Mouse (Mus musculus) v-Abl transformed pro-B cells (cell line): ENCODE measurements around the gene Rab43.

ENCODE experiments used
- in situ Hi-C, 2 experiments: fragments of 400-800 bp; cut with MboI; formaldehyde crosslinking; loops; one replicate each; pipeline ENCODE4 v1.15.1; 2025; ENCODE audit not compliant: unreplicated experiment in 2 of 2

The Rab43 gene

DNA sequence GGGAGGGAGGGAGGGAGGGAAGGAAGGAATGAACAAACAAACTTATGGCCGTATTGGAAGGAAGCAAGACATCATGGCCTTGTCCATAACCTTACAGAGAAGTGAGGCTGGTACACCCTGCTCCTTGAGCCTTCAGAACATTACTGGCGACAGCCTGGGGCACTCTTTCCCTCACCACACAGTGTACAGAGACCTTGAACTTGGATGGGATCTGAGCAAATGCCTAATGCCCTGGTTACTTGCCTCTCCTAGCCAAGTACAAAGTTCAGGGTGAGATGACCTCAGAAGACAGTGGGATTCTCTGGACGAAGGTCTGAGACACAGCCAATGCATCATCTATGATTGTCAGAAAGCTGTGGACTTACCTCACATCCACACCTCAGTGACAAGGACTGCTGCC is 52.1 kb downstream of the Rab43 start:
- in situ Hi-C loops: loop anchor here (5.0 to 10.0 kb wide), 4 partner anchors 125 to 237 kb away; partner anchors contain the start of gene Copg1 (in 2 of the 2)

DNA sequence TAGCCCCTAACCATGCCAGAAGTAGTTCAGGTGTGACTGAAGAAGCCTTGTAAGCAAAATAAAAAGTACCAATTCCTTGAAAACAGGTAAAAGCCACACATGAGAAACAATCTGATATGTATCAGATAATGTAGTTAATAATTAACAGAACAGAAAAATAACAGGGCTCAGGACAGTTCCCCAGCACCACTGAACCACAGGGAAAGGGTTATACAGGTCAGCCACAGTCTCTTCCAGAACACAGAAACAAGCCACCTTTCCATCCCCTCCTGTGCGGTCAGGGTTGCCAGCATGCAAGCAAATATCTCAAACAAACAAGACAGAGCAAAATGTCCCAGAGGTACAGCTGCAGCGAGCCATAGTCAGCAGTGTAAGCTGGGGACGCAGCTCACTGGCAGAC is 52.6 kb downstream of the Rab43 start:
- in situ Hi-C loops: no loop called here

DNA sequence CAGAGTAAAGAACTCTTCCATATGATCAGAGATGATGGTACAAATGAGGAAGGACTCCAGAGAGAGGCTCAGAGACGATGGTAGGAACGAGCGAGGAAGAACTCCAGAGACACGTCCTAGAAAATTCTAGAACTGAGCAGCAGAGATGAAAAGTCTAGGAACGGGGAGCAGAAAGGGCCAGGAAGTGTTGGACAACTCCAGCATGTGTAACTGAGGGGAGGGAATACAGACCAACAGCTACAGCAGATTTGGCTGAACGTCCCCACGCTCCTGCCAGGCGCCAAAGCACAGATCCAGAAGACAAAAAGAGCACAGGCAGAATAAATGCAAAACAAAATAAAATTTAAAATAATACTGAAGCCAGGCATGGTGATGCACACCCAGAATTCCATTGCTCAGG is 55.1 kb downstream of the Rab43 start:
- in situ Hi-C loops: no loop called here

DNA sequence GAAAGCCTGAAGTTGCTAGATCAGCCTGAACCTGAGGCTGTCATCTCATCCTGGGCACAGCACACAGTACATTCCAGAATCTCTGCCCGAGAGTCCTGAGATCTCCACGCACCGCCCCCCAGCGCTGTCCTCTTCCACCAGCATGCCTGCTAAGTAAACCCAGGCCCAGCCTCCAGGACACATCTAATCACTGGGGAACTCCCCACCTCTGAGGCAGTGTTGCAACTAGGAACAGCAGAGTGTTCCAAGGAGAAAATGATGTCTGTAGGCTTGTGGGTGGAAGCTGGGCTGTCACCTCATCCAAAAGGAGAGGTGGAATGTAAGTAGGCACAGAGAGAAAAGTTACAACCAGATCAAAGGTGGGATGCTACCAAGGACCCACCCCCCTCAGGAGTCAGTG is 56.8 kb downstream of the Rab43 start:
- in situ Hi-C loops: no loop called here

DNA sequence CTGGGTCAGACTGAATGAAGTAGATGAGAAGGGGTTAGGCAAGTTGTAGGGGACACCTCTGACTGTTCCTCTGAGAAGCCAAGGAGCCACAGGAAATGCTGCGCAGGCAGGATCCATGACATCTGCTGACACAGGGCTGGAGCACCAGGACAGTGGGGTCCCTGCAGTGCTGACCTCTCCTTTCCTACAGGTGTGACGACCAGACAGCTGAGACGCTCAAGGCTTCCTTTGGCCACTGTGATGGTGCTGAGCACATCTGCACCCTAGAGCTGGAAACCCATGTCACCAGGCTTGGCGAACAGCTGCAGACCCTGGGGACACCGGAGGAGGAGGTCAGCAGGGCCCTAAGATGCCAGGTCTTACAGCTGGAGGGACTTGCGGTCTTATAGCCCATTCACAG is 60.4 kb downstream of the Rab43 start:
- in situ Hi-C loops: no loop called here

DNA sequence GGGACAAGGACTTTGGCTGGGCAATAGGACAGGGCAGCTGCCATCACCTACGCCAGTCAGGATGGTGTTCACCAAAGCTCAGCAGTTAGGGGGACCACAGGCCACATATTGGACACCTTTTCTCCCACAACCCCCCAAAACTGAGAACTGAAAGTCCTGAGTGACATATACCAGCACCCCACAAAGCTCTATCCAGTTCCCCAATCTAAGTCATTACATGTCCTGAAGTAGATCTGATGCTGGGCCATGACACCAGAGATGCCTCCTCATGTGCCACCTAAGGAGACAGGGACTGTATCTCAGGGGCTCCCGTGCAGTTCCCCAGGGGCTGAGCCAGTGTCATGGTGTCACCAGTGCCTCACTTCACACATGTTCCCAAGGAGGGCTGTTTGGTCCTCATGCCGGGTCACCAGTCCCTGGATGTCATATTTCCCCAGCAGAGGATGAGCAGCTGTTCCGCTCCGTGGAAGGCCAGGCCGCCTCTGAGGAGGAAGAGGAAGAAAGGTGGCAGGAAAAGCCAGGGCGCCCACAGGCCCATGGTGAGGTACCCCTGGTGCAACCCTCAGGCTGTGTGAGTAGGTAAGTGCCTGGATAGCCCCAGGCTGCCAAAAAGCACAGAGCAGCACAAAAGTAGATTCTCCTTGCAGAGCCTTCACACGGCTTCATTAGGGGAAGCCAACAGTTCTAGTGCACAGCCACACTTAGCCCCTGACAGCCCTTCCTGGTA is 61.6 kb downstream of the Rab43 start:
- in situ Hi-C loops: no loop called here

DNA sequence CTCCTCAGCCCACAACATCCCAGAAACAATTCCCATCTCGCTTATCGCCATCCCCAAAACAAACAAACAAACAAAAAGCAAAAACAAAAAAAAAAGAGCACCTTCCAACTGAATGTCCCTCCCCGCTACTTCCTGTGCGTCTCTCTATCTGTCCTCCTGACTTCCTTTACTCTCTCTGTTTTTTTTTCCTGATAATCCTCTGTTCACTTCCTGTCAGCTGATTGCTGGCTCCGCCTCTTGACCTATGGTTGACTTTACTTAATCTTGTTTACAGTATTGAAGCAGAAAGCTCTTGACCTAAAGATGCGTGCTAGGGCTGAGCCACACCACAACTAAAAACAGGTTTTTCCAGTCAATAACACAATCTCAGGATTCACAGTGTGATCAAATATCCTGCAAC is 63.4 kb downstream of the Rab43 start:
- in situ Hi-C loops: no loop called here

DNA sequence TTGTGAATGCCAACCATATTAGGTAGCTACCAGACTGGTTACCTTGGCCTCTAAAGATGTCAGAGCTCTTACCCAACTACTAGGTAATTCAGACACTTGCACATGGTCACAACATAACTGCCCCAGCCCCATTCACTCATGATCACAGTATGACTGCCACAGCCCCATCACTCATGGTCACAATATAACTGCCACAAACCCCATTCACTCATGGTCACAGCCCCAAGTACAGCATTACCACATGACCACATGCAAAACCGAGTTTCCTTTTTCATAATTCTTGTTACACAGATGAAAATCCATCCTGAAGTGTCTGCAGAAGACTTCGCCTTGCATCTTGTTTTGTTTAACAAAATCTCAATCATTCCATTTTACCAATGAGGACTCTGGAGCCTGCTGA is 63.9 kb downstream of the Rab43 start:
- in situ Hi-C loops: no loop called here

DNA sequence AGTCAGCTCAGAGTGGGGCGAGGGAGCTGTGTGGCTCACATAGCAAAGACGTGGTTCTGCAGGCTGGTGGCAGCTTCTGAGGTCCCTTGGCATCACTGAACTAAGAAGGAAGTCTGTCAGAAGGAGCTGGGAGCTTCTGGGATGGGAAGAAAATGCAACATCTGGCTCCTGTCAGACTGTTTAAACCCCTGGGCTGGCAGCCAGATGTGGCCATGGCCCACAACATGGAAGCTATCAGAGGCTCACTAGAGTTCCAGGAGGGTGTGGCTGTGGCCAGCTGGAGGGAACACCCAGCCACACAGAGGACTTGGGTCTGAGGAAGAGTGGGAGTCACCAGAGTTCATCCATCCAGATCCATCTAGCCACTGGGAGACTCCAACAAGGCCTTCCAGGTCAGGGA is 65.1 kb downstream of the Rab43 start:
- in situ Hi-C loops: no loop called here

DNA sequence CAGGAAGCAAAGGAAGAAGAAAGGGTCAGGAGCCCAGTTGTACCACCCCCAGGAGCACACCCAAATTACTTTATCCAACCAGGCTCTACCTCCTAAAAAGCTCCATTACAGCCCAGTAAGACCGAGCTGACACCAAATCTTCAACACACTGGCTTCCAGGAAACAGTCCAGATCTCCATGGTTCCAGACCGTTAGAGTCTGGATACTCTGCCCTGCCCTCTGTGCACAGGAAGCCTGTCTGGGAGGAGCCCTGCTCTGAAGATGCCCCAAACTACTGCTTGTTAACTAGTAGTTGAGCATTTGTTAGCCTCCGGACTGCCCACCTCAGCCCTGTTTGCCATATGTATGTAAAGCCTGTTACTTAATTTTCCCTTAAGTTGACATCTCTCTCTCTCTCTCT is 65.9 kb downstream of the Rab43 start:
- in situ Hi-C loops: no loop called here

DNA sequence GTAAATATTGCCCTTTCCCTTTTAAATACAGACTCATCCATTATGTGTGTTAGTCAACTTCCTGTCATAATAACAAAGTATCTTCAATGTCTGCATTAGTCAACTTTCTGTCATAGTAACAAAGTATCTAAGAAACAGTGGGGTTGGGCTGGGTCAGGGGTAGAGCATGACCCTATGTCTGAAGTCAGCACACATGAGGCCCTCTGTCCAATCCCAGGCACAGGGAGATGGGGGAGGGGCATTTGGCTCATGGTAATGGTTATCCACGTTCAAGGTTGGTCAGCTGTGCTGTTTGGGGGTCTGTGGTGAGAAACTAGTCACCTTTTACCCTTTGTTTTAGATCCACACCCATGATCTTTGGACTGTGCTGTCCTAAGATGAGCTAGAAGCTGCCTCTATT is 66.7 kb downstream of the Rab43 start:
- in situ Hi-C loops: no loop called here

DNA sequence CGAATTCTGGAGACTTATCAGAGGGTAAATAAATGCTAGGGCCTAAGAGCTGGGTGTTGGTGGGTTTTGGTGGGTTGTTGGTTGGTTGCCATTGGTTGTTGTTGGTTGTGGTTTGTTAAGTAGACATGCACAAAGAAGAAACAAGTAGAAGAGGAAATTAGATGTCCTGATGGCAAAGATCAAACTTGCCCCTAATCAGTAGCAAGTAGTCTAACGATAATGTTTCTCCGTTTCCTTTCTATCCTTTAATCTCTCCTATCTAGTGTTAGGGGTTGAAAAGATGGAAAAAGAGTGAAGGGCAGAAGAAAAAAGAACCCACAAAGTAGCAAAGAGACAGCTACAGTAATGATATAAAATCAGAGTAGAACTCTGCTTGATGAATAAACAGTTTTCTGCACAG is 67.3 kb downstream of the Rab43 start:
- in situ Hi-C loops: no loop called here

DNA sequence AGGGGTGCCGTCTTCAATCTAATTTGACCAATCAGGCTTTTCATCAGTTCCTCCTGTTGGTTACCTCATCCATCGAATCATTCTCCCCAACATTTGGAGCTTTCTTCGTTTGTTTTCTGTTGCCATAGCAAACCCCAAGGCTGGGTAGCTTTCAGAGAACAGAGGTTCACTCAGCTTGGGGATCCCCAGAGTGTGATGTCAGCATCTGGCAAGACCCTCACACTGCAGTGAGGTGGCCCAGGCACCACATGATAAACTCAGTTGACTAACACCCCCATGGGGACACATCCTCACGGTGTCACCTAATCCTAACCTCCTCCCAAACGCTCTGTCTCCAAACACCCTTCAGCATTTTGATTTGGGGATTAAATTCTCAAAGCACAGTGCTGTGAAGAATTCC is 68.7 kb downstream of the Rab43 start:
- in situ Hi-C loops: no loop called here

DNA sequence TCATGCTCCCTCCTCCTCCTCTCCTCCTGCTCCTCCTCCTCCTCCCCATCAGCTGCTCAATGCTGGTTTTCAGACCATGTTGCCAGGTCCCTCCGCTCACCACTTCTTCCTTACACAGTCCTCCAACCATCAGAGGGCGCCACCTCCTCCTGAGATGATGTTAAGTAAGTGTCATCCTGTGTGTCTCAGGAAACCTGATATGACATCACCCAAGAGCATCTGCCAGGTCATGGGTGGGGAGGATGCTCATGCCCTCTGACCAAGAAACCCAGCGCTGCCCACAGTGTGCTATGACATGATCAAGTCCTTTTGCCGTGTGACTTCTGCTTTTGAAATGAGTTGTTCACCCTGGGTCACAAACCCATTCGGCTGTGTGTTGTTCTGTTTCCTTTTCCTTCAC is 69.2 kb downstream of the Rab43 start:
- in situ Hi-C loops: no loop called here

DNA sequence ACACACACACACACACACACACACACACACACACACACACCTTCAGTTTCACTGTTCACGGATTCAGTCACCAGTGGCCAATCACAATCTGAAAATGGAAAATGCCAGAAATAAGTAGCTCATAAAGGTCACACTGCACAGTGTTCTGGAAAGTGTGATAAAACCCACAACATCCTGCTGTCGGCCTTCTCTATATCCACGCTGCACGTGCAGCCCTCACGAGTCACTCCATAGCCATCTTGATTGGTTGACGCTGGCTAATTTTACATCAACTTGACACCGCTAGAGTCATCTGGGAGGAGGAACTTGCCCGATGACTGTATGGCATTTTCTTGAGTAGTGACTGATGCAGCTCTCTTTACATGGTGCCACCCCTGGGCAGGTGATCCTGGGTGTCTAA is 70.0 kb downstream of the Rab43 start:
- in situ Hi-C loops: no loop called here

DNA sequence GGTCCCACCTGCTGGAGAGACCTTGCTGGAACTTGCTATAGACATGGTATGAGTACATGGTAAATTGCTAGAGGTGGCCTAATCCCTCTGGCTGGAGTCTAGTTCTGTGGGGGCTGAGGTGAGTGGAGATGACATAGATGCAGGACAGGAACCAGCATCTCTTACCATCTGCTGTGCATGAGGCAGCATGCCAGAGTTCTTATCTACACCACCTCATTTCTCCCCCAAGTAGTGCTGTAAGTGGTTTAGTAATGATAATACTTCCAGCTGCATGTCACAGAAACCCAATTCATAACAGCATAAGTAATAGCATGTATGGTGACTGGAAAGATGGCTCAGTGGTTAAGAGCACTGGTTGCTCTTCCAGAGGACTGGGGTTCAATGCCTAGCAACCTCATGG is 71.5 kb downstream of the Rab43 start:
- in situ Hi-C loops: no loop called here

DNA sequence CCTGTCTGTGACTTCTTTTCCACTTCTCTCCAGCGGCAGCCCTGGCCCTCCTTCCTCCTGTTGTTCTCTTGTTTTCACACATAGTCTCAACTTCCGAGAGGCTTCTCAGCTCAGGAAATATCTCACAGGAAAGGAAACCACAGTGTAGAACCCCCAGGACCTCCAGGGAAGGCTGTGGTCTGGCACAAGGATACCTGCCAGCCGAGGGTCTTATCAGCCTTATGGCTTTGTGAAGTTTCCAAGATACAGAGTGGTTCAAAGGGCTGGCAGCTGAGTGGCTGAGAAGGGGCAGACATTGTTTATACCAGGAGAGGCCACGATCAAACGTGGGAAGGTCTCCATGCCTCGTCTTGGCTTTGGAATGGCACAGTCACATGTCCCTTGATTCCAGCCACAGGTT is 72.1 kb downstream of the Rab43 start:
- in situ Hi-C loops: no loop called here
